Mouse (Mus musculus) layer of hippocampus, adult 9-10 months (tissue): ENCODE measurements around the gene Spsb1.

Experiments
- DNase-seq: peaks from one replicate; pipeline ENCODE4 v3.0.0; 2022; ENCODE audit warnings: low spot score

Spsb1 gene

DNA sequence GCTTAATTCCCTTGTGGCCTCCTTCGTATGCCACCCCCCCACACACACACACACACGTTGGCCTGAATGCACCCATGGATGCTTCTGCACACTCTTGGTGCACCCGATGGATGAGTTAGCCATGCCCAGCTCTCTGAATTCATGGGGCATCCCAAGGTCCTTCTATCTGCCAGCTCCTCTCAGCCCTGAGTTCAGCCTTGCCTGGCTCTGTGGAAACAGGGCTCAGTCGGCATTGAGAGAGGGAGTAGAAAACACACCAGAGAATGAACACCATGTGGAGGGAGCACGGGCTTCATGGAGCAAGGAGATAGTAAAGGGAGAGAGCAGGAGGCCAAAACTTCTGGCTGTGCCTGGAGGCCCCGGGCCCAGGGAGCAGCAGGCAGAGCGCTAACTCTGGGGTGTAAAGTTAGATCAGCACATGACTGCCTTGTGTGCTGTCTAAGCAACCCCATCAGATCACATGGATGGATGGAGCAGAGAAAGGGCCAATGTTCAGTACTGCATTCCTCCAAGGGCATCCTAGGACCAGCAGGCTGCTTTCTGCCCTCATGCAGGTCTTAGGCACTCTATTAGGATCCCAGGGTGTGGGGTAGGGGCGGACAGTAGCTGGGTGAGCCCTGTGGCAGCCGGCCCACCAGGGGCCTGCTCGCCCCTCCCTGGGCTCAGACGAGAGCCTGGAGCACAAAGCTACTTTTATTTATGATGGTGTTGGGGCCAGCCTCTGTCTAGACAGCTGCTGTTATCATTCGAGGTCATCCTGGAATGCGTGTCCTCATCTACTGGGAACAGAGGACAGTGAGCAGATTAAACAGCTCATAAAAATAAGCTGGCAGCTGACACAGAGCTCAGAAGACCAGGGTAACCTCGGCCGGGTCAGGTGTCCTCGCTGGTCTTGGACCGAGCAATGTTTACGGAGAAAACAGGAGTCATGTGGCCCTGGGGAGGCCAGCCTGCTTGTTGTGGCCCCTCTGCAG is 68.3 kb downstream of the Spsb1 start:
- no peak for DNase-seq

DNA sequence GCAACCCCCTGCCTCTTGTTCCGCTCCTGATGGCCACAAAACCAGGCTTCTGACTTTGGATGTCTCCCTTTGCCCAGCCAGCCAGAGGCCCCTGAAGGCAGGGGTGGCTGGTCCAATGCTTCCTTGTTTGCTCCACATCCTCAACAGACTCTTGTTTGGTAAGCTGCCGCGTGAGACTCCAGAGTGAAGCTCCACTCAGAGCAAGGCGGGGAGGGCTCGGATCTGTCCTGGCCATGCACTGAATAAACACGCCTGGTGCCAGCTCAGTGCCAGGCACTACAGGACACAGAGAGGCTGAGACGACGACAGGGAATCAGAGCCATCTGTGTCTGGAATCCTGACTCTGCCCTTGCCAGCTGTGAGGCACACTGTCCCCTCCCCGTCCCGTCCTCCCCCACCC is 70.9 kb downstream of the Spsb1 start:
- peak; percentile 56 for DNase-seq

DNA sequence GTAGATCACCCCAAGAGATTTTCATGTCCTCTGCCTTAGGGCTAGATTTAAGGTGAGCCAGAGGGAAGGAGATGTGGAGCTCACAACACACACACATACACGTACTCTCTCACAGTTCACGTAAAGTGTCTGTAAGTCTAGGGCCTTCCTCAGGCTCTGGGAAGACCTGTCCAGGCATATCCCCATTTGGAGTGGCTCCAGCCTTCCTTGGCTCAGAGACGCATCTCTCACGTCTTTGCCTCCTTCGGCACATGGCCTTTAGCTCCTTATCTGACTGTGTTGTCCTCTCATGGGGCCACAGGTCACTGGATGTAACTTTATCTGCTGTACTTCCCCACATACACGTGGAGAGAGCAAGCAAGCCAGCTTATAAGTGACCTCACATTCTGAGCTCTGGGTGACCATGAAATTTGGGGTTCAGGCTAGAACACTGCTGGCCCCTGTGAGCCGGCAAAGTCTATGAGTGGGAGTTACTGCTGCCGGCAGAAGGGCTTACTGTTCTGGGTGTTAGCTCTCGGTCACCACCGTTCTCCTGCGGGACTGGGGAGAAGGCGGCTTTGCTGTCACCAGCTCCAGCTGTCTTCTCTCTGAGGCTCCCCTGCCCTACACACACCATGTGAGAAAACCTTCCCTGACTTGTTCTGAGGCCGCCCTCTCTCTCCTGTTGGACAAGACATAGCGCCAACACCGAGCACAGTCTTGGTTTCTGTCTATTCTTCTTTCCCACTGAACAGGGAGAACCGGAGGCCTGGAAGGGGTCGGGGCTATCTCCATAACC is 72.5 kb downstream of the Spsb1 start:
- no peak for DNase-seq

DNA sequence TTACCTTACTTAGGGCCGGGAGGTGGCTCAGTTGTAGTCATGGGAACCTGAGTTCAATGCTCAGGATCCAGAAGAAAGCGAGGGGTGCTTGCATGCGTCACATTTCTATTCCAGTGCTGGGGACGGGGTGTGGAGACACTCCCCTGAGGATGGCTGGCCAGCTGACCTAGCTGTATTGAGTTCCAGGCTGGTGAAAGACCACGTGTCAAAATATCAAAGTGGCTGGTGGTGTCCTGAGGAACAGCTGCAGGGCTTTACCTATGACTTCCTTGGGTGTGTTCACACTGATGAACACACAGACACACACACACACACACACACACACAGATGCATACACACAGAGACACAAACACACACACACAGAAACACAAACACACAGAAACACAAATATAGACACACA is 73.9 kb downstream of the Spsb1 start:
- DNase-seq, result no peak

DNA sequence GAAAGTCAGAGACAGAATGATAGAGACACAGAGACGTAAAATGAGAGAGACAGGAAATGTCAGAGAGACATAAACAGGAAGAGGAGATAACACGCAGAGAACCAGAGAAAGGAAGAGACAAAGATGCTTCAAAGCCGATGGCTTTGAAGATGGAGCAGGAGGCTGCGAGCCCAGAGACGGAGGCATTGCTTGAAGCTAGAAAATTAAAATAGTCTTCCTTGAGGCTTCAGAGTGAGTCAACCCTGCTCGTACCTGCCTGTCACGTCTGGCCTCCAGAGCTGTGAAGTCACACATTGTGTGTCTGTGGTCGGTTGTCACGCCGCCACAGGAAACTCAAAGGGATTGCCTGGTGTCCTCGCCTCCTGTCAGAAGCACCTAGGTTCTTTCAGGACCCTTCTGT is 74.9 kb downstream of the Spsb1 start:
- DNase-seq, result no peak

DNA sequence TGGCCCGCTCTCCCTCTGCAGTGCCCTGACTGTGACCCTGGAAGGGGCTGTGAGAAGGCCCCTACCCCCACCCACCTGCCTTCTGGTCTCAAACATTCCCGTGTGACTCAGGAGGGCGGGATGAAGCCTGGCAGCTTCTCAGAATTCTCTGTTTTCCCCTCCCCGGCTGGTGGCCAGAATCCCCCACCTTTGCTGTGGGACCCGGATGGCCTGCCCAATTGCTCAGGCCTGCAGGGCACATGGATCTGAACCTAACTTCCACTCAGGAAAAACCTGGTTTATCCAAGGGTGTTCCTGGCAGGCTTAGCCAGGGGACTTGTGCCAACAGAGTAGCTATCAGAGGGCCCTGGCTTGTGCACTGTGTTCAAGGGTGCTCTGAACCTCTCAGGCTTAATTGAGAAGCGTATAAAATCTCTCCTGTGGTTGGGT is 76.8 kb downstream of the Spsb1 start:
- no peak for DNase-seq

DNA sequence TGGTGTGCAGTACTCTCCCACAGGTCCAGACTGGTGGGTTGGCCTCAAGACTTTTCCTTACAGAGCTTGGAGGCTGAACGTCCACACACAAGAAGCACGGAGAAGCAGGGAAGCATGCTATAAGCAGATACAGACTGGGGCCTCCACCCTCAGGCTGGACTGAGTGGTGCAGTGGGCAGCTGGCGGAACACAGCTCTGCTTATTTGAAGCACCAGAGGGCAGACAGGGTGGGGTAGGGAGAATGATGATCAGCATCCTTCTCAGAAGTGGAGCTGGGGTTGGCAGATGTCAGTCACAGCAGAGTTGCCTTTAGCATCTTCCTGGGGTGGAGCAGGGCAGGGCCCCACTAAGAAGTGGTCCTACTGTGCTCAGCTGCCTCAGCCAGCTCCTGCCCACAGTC is 77.6 kb downstream of the Spsb1 start:
- DNase-seq, result no peak

DNA sequence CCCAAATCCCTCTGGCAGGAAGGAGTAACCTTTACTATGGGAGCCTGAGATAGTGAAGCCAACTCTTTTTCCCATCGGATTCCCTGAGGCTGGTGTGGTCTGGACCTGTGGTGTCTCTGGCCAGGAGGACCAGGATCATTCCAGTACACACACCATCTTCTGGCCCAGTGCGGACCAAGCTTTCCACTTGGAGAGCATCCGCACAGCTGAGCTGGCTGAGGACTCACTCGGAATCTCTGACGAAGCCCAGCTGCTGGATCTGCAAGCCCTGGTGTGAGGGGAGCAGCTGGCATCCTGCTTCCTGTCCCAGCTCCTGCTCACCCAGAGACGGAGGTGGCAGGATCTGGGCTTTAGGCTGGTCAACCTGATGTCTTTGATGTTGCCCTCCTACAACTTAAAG is 78.1 kb downstream of the Spsb1 start:
- no peak for DNase-seq

DNA sequence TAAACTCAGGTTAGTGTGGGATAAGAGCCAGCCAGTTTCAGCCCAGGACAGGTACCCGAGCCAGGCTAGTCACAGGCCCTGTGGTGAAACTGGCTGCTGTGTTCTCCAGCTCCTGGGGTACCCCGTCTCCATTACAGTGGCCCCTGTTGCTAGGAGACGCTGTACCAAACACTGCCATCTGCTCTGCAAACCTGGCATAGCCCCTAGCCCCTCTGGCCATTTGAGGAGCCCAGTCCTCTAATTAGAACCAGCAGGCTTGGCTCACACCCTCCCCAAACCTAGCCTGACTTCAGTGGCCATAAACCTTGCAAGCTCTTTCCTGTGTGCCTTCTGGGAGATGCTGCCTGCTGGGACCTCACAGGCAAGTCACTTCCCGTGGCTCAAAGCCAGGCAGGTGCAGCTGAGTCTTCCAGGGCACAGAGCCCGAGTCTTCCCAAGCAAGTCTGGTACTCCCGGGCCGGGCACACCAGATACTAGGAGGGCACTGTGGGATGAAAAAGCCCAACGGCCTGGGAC is 78.8 kb downstream of the Spsb1 start:
- DNase-seq, result no peak

DNA sequence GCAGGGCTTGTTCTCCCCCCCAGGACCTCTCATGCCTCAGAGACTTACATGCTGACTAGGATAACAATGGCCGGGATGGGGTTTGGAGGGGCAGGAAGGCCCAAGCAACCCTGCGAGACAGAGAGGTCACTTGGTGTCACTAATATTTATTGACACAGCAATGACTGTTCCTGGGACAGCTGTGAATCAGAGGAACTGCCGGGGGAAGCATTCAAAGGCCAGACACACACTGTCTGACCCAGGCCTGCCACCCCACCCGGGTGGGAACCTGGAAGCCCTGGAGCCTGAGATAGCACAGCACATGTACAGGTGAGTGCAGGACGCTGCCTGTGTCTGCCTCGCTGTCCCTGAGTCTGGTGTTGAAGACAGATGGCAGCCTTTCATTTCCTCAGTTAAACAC is 79.5 kb downstream of the Spsb1 start:
- no peak for DNase-seq

DNA sequence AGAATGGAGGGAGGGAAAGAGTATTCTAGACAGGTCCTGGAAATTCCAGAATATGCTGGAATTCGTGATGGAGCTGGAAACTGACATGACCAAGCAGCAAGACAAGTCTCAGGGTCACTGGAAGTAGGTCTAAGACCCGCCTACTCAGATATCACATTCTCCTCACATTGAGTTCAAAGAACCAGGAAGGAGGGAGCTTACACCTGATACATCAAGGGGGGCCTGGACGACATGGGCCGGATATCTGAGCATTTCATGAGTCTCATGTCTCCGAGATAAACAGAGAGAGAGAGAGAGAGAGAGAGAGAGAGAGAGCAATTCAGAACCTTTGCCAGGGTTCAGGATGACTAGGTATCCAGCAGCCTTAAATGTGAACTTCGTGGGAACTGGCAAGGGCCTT is 82.6 kb downstream of the Spsb1 start:
- DNase-seq, result no peak

DNA sequence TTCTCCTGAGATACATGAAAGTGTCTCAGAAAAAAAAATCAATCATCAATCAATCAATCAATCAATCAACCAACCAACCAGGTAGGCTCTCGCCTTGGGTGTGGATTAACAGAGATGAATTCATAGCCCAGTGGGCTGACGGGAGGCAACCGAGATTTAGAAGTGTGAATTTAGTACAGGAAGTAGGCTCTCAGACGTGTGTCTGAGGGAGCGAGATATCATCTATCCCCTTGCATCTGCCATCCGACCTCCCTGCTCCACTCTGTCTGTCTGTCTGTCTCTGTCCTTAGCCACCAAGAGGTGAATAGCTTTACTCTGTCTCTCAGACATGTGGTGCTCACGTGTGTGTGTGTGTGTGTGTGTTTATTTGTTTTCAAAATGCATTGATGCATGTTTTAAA is 83.3 kb downstream of the Spsb1 start:
- no peak for DNase-seq

DNA sequence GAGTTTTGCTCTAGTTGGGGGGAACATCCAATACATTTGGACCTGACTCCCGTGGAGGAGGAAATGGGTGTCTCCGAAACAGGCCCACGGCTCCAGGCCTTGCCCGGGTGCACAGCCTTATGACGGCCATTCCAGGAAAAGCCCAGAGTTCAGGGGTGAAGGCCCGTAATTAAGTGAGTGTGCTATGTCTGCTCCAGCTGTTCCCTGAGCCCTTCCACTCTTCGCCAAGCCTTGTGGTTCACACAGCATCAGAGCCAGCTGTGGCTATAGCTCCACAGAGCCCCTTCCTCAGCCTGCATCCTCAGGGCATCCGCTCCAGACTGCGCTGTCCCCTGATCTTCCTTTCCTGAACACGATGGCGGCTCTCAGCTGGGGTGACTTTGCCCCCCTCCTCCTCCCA is 83.8 kb downstream of the Spsb1 start:
- DNase-seq, result no peak

DNA sequence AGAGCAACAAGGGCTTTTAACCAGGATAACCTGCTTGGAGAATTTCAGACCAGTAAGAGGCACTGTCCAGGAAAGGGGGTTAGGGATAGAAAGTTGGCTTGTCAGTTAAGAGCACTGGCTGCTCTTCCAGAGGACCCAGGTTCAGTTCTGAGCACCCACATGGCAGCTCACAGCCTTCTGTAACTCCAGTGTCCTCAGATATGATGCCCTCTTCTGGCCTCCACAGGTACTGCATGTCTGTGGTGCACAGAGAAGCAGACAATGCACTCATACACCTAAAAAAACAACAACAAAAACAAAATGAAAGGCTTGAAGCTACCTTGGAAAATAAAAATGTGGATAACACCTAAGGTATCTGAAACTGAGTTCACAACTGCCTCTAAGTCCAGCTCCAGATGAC is 84.4 kb downstream of the Spsb1 start:
- no peak for DNase-seq

DNA sequence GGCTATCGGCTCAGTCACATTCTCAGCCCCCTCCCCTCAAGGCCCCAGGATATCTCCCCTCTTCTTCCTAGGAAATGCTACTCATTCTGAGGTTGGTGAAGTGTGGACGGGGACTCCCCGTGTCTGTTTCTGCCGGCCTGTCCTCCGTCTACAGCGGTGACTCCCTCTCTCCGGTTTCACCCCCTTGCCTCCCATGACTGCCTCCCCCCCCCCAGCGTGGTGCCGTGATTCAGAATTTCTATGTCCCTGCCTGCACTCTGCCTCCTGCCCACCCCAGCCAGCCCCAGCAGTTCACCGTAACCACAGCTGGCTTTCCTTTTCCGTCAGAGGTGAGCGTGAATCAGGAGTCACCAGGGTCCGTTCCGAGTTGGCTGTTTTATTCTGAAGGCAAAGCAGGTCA is 86.1 kb downstream of the Spsb1 start:
- DNase-seq, result no peak

DNA sequence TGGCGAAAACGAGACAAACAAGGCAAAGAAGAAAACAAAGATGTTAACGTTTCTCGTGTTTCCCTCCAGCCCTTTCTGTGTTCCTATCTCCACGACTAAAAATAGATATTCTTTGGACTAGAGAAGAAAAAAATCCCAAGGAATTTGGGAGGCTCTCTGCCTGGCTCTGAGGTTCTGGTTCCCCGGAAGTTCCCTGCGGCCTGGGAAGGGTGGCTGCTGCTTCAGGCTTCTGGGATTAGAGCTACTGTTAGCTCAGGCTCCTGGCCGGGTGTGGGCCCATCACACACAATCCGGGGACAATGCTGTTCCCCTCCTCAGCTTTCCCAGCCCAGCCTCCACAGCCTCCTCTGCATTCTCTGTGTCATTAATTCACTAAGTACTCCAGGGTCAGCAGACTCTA is 86.8 kb downstream of the Spsb1 start:
- DNase-seq, result no peak

DNA sequence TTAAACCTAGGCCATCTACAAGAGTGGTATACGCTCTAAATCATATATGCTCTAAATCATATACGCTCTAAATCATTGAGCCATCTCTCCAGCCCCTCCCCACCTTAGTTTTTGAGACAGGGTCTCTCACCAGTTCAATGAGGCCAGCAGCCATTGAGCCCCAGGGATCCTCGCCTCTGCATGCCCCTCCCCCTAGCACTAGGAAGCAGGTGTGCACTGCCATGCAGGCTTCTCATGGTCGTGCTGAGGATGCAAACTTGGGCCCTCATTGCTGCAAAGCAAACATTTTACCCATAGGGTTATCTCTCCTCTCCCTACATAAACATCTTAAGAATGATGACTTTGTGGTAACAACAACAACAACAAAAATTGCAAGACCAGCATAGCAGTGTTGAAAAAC is 87.5 kb downstream of the Spsb1 start:
- DNase-seq, result no peak

DNA sequence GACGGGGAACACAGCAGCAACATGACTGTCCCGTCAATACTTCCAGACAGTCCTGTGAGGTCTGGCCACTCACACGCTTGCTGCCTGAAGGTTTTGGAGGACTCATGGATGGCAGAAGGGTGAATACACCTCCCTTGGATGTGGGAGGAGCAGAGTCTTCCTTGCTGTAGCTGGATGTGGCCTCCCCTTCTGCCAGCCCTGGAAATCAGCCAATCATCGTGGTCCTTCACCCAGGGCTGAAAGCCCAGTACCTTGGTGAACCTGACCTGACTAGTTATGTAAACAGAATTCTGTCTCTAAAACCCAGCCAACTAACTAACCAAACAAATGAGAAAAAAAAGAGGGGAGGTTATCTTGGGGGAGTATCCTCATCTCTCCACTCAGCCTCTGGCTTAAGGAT is 90.4 kb downstream of the Spsb1 start:
- DNase-seq, result no peak

DNA sequence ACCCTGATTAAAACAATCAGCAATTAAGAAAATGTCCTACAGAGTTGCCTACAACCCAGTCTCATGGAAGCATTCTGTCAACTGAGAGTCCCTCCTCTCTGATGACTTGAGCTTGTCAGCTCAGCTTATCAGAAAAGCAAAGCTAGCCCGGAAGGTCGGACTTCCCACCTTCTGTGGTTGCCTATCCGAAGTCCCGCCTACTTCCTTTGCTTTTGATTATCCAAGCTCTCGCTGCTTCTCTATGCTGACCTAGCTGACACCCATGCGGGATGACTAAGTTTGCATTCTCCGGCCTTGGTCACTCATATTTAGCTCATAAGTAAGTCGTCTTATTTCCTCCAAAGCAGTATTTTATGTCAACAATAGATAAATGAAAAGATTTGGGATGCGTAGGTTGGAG is 91.3 kb downstream of the Spsb1 start:
- no peak for DNase-seq

DNA sequence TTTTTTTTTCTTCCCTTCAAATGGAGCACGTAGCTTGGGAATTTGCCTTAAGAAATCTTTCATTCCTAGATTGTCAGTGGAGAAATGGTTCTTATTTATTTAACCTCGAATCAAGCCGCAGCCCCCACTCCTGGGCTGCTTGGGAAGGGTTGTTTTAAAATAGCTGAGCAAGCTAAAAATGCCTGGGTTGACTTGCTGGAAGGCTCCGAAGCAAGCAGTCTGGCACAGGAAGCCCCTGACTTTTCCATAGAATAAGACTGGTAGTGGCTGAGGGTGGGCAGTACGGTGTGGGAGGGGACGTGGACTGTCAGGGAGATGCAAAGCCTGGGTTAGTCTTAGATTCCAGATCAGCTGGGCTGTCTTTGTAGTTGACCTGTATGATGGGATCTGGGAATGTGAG is 94.5 kb downstream of the Spsb1 start:
- DNase-seq, result no peak

DNA sequence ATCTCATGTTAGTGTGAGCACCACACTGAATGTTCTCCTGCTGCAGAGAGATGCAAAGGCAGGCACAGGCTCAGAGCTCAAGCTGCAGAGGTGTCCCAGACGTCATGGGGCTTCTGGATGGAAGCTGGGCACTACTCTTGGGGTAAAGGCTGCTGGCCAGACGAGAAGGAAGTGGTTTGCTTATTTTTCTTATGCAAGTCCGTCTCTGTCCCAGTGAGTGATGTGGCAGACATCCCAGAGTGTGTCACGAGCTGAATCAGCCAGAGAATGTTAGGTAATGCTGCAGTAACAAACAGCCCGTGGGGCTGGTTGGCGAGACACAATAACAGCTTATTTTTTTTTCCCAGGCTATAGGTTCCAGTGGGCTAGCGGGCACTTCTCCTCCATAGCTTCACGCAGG is 96.3 kb downstream of the Spsb1 start:
- no peak for DNase-seq

DNA sequence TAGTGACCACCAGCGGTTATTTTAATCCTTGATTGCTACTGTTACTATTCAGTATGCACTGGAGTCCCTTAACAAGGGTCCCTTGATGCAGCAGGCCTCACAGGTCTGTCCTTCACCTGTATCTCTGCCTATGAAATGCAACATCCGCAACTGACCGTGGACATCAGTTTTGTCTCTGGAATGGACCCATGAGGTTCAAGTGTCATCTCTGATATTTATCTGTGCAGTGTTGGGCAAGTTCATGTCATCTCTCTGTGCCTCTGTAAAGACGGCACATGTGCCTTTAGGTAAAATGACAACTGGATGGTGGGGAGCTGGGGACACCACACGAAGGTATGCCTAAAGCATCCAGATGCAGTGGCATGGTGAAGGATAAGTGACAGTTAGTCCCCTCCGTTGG is 96.7 kb downstream of the Spsb1 start:
- DNase-seq, result no peak

DNA sequence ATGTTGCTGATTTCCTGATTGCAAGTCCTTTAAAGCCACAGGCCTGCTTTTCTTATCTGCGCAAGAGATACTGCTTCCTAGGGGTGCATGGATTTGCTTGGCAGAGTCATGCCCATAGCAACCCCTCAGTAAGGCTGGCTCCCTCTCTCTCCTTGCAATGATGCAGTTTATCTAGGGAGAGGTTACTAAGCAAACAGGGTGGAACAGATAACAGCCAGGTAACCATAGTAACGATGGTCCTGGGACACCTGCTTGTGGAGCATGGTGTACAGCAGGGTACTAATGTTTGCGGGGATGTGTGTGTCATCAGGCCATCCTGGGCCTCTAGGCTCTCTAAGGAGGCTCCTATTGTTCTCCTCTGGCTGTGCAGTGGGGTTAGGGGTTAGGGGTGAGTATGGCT is 97.2 kb downstream of the Spsb1 start:
- no peak for DNase-seq
